Mouse (Mus musculus): ENCODE results near the gene Slc22a15. TPM values are rescaled to one million over a fixed set of nuclear protein-coding genes. Genes with fewer than 3 reads are reported as not detected.
"Not testable (repeated sequence)": the region's sequence is repeated elsewhere in the genome, so short reads cannot be mapped to it uniquely, and the experiment has no call there.

The Slc22a15 gene
- polyA plus RNA-seq, 1 experiment from 2014 or later, result 10.1 TPM

DNA sequence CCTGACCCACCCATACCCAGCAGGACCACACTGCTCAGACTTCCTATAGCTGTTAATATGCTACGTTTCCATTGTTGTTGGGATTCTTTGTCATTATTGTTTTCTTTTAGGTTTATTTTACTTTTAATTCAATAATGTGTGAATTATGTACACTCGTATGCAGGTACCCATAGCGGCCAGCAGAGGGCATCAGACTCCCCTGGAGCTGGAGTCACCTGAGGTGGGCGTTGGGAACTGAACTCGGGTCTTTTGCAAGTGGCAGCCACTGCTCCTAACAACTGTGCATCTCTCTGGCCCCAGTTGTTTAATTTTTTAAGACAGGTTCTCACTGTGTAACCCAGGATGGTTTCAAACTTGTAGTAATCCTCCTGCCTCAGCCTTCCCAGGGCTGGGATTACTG lies 102.2 kb downstream of the Slc22a15 start:
- H3K9ac ChIP-seq (ENCODE audit: low read depth, low read length), result no peak overlapping the region
- WGBS, result 78% methylated on average over 5 of the region's 5 CpGs
- ATAC-seq (ENCODE audit: low FRiP score), result no peak

DNA sequence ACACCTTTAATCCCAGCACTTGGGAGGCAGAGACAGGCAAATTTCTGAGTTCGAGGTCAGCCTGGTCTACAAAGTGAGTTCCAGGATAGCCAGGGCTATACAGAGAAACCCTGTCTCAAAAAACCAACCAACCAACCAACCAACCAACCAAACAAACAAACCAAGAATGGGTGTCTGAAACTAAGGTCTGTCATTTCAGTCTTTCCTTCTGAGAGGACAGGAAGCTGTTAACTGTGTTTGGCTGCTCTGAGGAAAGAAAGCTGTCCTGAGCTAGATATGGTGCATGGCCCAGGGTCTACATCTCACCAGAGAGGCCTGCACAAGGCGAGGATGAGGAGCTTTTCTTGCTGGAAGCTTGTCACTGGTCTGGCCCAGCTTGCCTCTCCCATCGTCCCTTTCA lies 103.5 kb downstream of the Slc22a15 start:
- H3K27ac ChIP-seq (ENCODE audit: low read depth, low read length); DNase-seq (ENCODE audit: low spot score): not testable (repeated sequence)
- WGBS, result 84% methylated on average over 3 of the region's 3 CpGs

More for the DNA sequence above, 102.2 kb downstream of the Slc22a15 start:
- Histone ChIP-seq H3K27me3 (ENCODE audit: control insufficient read depth, insufficient read depth, low read length) (no peaks in the 10 kb centered on the region), H3K4me3 (ENCODE audit: low read depth, low read length) (no peak overlapping the region), H3K4me2 (replicated peaks; ENCODE audit: low read depth, low read length) (no peak overlapping the region), H3K36me3 (ENCODE audit: control insufficient read depth, insufficient read depth, low read length) (no peaks in the 10 kb centered on the region), H3K9me3 (ENCODE audit: control insufficient read depth, low read length) (no peaks in the 10 kb centered on the region), H3K27ac (ENCODE audit: low read depth, low read length) (no peak overlapping the region), H3K4me1 (replicated peaks; ENCODE audit: control insufficient read depth, insufficient read depth, low read length) (no peaks in the 10 kb centered on the region)
- no peak for DNase-seq (ENCODE audit: low spot score)

DNA sequence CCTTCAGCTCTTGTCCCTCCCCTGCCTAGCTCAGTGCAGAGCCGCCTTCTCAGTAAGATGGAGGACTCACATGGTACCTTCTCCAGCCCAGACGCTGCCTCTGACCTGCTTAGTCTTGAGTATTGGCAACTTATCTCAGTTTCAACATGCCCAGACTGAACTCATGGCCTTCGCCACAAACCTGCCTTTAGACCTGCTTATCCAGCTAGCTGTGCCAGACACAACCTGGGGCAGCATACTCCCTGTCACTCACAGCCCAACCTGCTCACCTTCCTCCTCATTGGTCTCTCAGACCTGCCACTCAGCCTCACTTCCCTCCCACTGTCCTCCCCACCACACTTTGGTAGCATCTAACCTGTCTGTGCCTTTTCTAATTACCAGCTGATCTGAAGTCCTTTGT lies 108.2 kb downstream of the Slc22a15 start:
- H3K4me2 ChIP-seq (replicated peaks; ENCODE audit: low read depth, low read length), result no peak overlapping the region
- no peaks in the 10 kb centered on the region for H3K9me3 ChIP-seq (ENCODE audit: control insufficient read depth, low read length)
- H3K9ac ChIP-seq (ENCODE audit: low read depth, low read length), result no peak overlapping the region
- no peak overlapping the region for H3K27ac ChIP-seq (ENCODE audit: low read depth, low read length)
- DNase-seq (ENCODE audit: low spot score) (no peak), ATAC-seq (ENCODE audit: low FRiP score) (no peak)
- H3K36me3 ChIP-seq (ENCODE audit: control insufficient read depth, insufficient read depth, low read length), result no peaks in the 10 kb centered on the region
- H3K4me3 ChIP-seq (ENCODE audit: low read depth, low read length), result no peak overlapping the region
- H3K27me3 ChIP-seq (ENCODE audit: control insufficient read depth, insufficient read depth, low read length), result no peaks in the 10 kb centered on the region
- 92% methylated on average over 3 of the region's 3 CpGs for WGBS
- H3K4me1 ChIP-seq (replicated peaks; ENCODE audit: control insufficient read depth, insufficient read depth, low read length), result no peaks in the 10 kb centered on the region

More for the DNA sequence above, 103.5 kb downstream of the Slc22a15 start:
- not testable (repeated sequence) for H3K9me3 ChIP-seq (ENCODE audit: control insufficient read depth, low read length); H3K4me1 ChIP-seq (replicated peaks; ENCODE audit: control insufficient read depth, insufficient read depth, low read length); H3K4me2 ChIP-seq (replicated peaks; ENCODE audit: low read depth, low read length); H3K36me3 ChIP-seq (ENCODE audit: control insufficient read depth, insufficient read depth, low read length); H3K9ac ChIP-seq (ENCODE audit: low read depth, low read length); H3K27me3 ChIP-seq (ENCODE audit: control insufficient read depth, insufficient read depth, low read length); ATAC-seq (ENCODE audit: low FRiP score); H3K4me3 ChIP-seq (ENCODE audit: low read depth, low read length)

DNA sequence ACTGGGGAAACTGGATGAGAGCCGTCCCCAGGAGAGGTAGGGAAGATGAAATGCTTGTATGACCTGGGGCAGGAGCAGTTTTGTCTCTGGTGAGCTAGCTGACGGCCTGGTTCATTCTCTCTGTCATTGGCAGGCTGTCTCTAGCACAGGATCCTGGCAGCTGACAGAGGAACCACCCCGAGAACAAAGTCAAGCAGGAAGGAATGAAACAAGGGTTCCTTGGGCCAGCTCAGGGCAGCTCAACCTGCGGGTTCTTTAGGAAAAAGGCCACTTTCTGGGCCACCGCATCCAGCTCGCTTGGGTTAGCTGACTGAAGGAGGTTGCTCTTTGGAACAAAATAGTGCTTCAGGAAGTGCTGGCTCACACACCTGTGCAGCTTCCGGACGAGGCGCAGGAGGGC lies 109.5 kb downstream of the Slc22a15 start:
- DNase-seq (ENCODE audit: low spot score) (no peak), ATAC-seq (ENCODE audit: low FRiP score) (no peak)
- Histone ChIP-seq H3K36me3 (ENCODE audit: control insufficient read depth, insufficient read depth, low read length) (no peaks in the 10 kb centered on the region), H3K9me3 (ENCODE audit: control insufficient read depth, low read length) (no peaks in the 10 kb centered on the region), H3K4me3 (ENCODE audit: low read depth, low read length) (no peak overlapping the region), H3K27ac (ENCODE audit: low read depth, low read length) (no peak overlapping the region), H3K4me2 (replicated peaks; ENCODE audit: low read depth, low read length) (no peak overlapping the region), H3K4me1 (replicated peaks; ENCODE audit: control insufficient read depth, insufficient read depth, low read length) (no peaks in the 10 kb centered on the region), H3K27me3 (ENCODE audit: control insufficient read depth, insufficient read depth, low read length) (no peaks in the 10 kb centered on the region), H3K9ac (ENCODE audit: low read depth, low read length) (no peak overlapping the region)
- WGBS, result 84% methylated on average over 9 of the region's 9 CpGs

DNA sequence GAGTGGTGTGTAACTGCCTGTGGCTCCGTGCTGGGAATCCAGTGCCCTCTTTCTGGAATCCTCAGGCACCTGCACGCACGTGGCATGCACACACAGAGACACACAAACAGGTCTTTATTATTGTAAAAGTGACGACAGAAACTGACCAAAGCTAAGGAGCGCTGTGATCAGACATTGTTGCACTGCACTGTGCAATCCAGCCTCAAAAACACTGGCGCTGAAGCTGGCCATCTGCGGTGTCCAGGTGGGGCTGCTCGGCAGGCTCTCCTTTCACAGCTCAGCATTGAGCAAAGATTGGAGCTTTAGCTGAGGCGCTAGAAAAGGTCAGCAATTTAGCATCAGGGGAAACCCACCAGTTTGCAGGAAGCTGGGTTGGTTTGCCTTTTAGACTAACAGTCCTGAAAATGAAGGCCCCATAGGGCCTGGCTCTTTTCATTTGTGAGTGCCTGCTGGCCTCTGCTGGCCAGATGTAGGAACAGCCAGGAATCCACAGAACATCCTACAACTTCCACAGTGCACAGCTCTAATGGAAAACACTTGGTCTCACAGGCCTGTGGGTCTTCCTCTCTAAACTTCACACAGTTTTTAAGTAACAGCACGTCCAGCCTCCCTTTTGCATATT lies 111.8 kb downstream of the Slc22a15 start:
- no peaks in the 10 kb centered on the region for H3K4me1 ChIP-seq (replicated peaks; ENCODE audit: control insufficient read depth, insufficient read depth, low read length)
- 64% methylated on average over 10 of the region's 10 CpGs for WGBS
- H3K36me3 ChIP-seq (ENCODE audit: control insufficient read depth, insufficient read depth, low read length), result no peaks in the 10 kb centered on the region
- H3K4me3 ChIP-seq (ENCODE audit: low read depth, low read length), result no peak overlapping the region
- no peaks in the 10 kb centered on the region for H3K27me3 ChIP-seq (ENCODE audit: control insufficient read depth, insufficient read depth, low read length)
- H3K9ac ChIP-seq (ENCODE audit: low read depth, low read length), result no peak overlapping the region
- H3K27ac ChIP-seq (ENCODE audit: low read depth, low read length), result no peak overlapping the region
- no peak overlapping the region for H3K4me2 ChIP-seq (replicated peaks; ENCODE audit: low read depth, low read length)
- ATAC-seq (ENCODE audit: low FRiP score) (peak; percentile 56), DNase-seq (ENCODE audit: low spot score) (peak; percentile 84)
- H3K9me3 ChIP-seq (ENCODE audit: control insufficient read depth, low read length), result no peaks in the 10 kb centered on the region

DNA sequence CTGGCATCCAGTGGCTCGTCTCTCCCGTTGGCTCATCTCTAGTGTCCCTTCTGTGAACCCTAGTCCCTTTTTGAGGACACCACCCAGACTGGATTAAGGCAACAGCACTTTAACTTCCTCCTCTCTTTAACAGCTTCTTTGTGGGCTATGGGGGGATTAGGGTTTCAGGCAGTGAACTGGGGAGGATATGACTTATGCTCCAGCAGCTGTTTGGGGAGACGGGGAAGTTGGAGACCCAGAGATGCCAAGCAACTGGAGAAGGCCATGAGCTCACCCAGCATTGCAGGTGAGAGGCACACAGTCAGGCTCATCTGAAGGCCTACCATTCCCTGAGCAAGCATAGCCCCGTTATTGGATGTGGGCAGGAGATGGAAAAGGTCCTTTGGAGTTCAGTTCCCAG lies 112.3 kb downstream of the Slc22a15 start:
- H3K9me3 ChIP-seq (ENCODE audit: control insufficient read depth, low read length), result no peaks in the 10 kb centered on the region
- H3K4me1 ChIP-seq (replicated peaks; ENCODE audit: control insufficient read depth, insufficient read depth, low read length), result no peaks in the 10 kb centered on the region
- H3K36me3 ChIP-seq (ENCODE audit: control insufficient read depth, insufficient read depth, low read length), result no peaks in the 10 kb centered on the region
- H3K27ac ChIP-seq (ENCODE audit: low read depth, low read length), result no peak overlapping the region
- DNase-seq (ENCODE audit: low spot score) (no peak), ATAC-seq (ENCODE audit: low FRiP score) (no peak)
- 68% methylated on average over 4 of the region's 4 CpGs for WGBS
- H3K9ac ChIP-seq (ENCODE audit: low read depth, low read length), result no peak overlapping the region
- H3K27me3 ChIP-seq (ENCODE audit: control insufficient read depth, insufficient read depth, low read length), result no peaks in the 10 kb centered on the region
- no peak overlapping the region for H3K4me2 ChIP-seq (replicated peaks; ENCODE audit: low read depth, low read length)
- H3K4me3 ChIP-seq (ENCODE audit: low read depth, low read length), result no peak overlapping the region

DNA sequence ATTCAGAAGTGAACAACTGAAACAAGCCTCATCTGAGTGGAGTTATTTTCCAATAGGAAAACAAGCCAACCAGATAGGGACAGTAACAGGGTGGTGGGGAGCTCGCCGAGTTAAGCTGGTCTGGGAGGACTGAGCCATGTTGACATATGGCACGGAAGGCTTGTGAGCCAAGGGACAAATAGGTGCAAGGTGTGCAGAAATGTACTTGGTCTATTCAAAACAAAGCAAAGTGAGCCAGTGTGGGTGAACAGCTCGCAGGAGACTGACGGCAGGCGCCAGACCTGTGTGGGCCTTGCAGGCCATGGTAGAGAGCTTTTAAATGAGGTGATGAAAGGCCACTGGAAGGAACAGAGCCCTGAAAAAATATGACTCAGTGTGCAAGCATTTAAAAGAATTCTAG lies 116.6 kb downstream of the Slc22a15 start:
- Histone ChIP-seq H3K9ac (ENCODE audit: low read depth, low read length) (no peak overlapping the region), H3K4me1 (replicated peaks; ENCODE audit: control insufficient read depth, insufficient read depth, low read length) (peaks cover 9% of the 10 kb centered on the region), H3K4me3 (ENCODE audit: low read depth, low read length) (no peak overlapping the region), H3K27ac (ENCODE audit: low read depth, low read length) (no peak overlapping the region), H3K36me3 (ENCODE audit: control insufficient read depth, insufficient read depth, low read length) (no peaks in the 10 kb centered on the region), H3K27me3 (ENCODE audit: control insufficient read depth, insufficient read depth, low read length) (no peaks in the 10 kb centered on the region), H3K4me2 (replicated peaks; ENCODE audit: low read depth, low read length) (no peak overlapping the region), H3K9me3 (ENCODE audit: control insufficient read depth, low read length) (no peaks in the 10 kb centered on the region)
- no peak for ATAC-seq (ENCODE audit: low FRiP score)
- WGBS, result 90% methylated on average over 6 of the region's 6 CpGs
- DNase-seq (ENCODE audit: low spot score), result no peak

DNA sequence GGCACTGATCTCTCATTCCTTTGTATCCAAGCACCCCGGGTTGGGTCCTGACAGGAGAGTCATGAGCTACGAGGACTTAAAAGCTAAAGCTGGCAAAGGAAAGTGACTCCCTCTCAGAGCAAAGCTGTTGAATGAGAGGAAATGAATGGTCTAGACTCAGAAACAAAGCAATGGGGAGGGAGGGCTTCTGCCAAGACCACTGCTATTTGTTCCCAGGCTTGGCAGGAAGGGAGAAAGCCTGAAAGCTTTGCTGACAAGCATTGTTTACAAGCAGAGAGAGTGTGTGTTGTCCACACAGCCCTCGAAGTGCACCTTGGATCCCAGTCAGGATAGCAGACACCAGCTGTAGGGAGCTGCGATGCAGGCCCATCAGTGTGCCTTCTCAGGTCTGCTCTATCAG lies 117.3 kb downstream of the Slc22a15 start:
- Histone ChIP-seq H3K4me1 (replicated peaks; ENCODE audit: control insufficient read depth, insufficient read depth, low read length) (peaks cover 9% of the 10 kb centered on the region), H3K4me2 (replicated peaks; ENCODE audit: low read depth, low read length) (no peak overlapping the region), H3K27ac (ENCODE audit: low read depth, low read length) (no peak overlapping the region), H3K36me3 (ENCODE audit: control insufficient read depth, insufficient read depth, low read length) (no peaks in the 10 kb centered on the region), H3K4me3 (ENCODE audit: low read depth, low read length) (no peak overlapping the region), H3K9me3 (ENCODE audit: control insufficient read depth, low read length) (no peaks in the 10 kb centered on the region), H3K9ac (ENCODE audit: low read depth, low read length) (no peak overlapping the region), H3K27me3 (ENCODE audit: control insufficient read depth, insufficient read depth, low read length) (no peaks in the 10 kb centered on the region)
- DNase-seq (ENCODE audit: low spot score) (no peak), ATAC-seq (ENCODE audit: low FRiP score) (no peak)
- 40% methylated on average over 4 of the region's 4 CpGs for WGBS

DNA sequence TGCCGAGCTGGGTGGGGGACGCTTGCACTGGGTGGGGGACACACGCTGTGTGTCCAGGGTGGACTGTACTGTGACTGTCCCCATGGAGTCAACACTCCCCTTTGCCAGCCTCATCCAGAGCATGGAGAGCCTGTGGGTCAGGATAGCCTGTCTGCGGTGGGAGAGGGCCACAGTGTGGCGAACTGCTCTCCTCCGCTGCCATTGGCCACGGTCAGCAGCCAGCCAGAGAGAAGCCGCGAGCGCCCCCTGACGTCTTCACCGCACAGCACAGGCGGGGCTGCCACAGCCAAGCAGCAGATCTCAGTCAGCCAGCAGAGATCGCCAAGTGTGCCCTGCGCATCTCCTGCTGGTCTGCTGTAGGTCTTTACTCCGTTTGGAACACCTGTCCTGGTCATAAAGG lies 118.1 kb downstream of the Slc22a15 start:
- Histone ChIP-seq H3K9me3 (ENCODE audit: control insufficient read depth, low read length) (no peaks in the 10 kb centered on the region), H3K4me3 (ENCODE audit: low read depth, low read length) (no peak overlapping the region), H3K4me1 (replicated peaks; ENCODE audit: control insufficient read depth, insufficient read depth, low read length) (peaks cover 9% of the 10 kb centered on the region), H3K36me3 (ENCODE audit: control insufficient read depth, insufficient read depth, low read length) (no peaks in the 10 kb centered on the region), H3K9ac (ENCODE audit: low read depth, low read length) (no peak overlapping the region), H3K4me2 (replicated peaks; ENCODE audit: low read depth, low read length) (no peak overlapping the region; the same call in 1 of the 2 replicates), H3K27me3 (ENCODE audit: control insufficient read depth, insufficient read depth, low read length) (no peaks in the 10 kb centered on the region), H3K27ac (ENCODE audit: low read depth, low read length) (no peak overlapping the region)
- ATAC-seq (ENCODE audit: low FRiP score), result peak; percentile 90
- DNase-seq (ENCODE audit: low spot score), result peak; percentile 89
- WGBS, result 8% methylated on average over 16 of the region's 16 CpGs

All from hindbrain, embryonic 11.5 days (tissue).